Mouse (Mus musculus) limb, embryonic 12.5 days (tissue): ENCODE measurements around the gene Zcchc10. TPM values are rescaled to one million over a fixed set of nuclear protein-coding genes. Genes with fewer than 3 reads are reported as not detected.
"Not testable (repeated sequence)": the region's sequence is repeated elsewhere in the genome, so short reads cannot be mapped to it uniquely, and the experiment has no call there.

Experiments used
- ATAC-seq: fragments of 200-750 bp; cut with Nextera tagmentation; 2 replicates; pipeline ENCODE4 v1.8.0; 2017; ENCODE audit warnings: low read depth, moderate TSS enrichment; ENCODE audit not compliant: insufficient number of reproducible peaks, insufficient read depth, low FRiP score, low TSS enrichment
- H3K27ac ChIP-seq: fragments of 300-500 bp; sonication (generic); 2 replicates; pipeline ENCODE4 v1.5.1; 2016; ENCODE audit warnings: mild to moderate bottlenecking, moderate library complexity
- H3K27me3 ChIP-seq: fragments of 300-500 bp; sonication (generic); 2 replicates; pipeline ENCODE4 v1.6.1; 2016; ENCODE audit warnings: mild to moderate bottlenecking, moderate library complexity
- H3K36me3 ChIP-seq: fragments of 300-500 bp; sonication (generic); 2 replicates; pipeline ENCODE4 v1.6.1; 2016; ENCODE audit warnings: mild to moderate bottlenecking, moderate library complexity
- H3K4me1 ChIP-seq: fragments of 300-500 bp; sonication (generic); replicated peaks from 2 replicates; pipeline ENCODE4 v1.6.1; 2016
- H3K4me2 ChIP-seq: fragments of 300-500 bp; sonication (generic); 2 replicates; pipeline ENCODE4 v1.6.1; 2016; ENCODE audit warnings: mild to moderate bottlenecking, moderate library complexity
- H3K4me3 ChIP-seq: fragments of 300-500 bp; sonication (generic); replicated peaks from 2 replicates; pipeline ENCODE4 v1.5.1; 2016; ENCODE audit warnings: mild to moderate bottlenecking
- H3K9ac ChIP-seq: fragments of 300-500 bp; sonication (generic); replicated peaks from 2 replicates; pipeline ENCODE4 v1.6.1; 2016; ENCODE audit warnings: mild to moderate bottlenecking, moderate library complexity
- H3K9me3 ChIP-seq: fragments of 300-500 bp; sonication (generic); 2 replicates; pipeline ENCODE4 v1.6.1; 2016; ENCODE audit warnings: mild to moderate bottlenecking, moderate library complexity
- WGBS: fragments of 180-500 bp; shearing (Covaris S2); methylation state at CpG from one replicate; pipeline ENCODE4 v1.1.7; 2016; 5-methylcytosine and 5-hydroxymethylcytosine counted together
- polyA plus RNA-seq: library from polyadenylated mRNA; unstranded; fragments of >200 nt; fragmentation: Nextera tagmentation; extraction: Ambion mirVana; gene quantifications from 2 replicates; pipeline ENCODE4 v1.2.1, GENCODE M21; 2016

The Zcchc10 gene
- polyA plus RNA-seq = 21.0 and 22.5 TPM in 2 replicates

DNA sequence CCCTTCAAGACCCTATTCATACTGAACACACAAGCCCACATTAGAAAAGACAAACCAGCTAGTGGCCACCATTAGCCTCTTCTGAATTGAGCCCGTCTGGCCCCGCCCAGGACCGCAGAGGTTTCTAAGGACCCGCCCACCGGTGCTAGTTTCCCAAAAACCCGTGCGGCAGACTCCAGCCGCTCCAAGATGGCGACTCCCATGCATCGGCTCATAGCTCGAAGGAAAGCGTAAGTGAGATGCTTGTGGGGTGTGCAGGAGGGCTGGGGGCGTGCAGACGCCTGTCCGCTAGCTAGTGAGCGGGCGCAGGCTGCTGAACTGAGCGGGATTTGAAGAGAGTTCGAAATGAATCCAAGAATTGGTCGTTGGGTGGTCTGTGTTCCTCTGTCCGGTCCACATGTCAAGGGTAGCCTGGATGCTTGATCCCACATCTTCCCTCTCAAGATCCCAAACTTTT, at the start of gene Zcchc10:
Gene Zcchc10 (plus strand): TSS at position 168 of the 457 bp plus-strand sequence.
- Histone ChIP-seq H3K4me2 (peak within 1 kb of the TSS; percentile 75), H3K4me1 (peaks cover 9% of the 10 kb centered on the region), H3K36me3 (peaks cover 26% of the 10 kb centered on the region), H3K4me3 (peak within 1 kb of the TSS; percentile 74), H3K27ac (peak within 1 kb of the TSS; percentile 81), H3K27me3 (no peaks in the 10 kb centered on the region), H3K9ac (peak within 1 kb of the TSS; percentile 84), H3K9me3 (no peaks in the 10 kb centered on the region)
- WGBS = under 1% methylated on average over 21 of the region's 21 CpGs
- ATAC-seq = peak; percentile 91

DNA sequence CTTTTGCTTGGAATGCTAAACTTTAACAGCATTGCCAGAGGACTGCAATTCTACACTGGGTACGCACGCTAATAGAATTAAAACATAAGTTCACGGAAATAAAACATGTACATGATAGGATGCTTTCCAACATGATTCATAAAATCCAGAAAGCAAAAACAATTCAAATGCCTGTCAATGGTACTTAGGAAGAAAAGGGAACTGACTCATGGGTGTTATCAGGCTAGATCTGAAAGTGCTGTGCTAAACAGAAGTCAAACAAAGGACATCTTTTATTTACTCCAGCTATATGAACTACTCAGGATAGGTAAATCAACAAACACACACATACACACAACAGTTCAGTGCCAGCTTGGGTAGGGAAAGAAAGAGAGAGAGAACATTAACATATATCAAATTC, 49.1 kb upstream of the Zcchc10 start:
- no peaks in the 10 kb centered on the region for H3K9me3 ChIP-seq
- 96% methylated on average over 3 of the region's 3 CpGs for WGBS
- no peak for ATAC-seq
- H3K9ac ChIP-seq = no peak overlapping the region
- H3K4me2 ChIP-seq = no peak overlapping the region
- H3K27me3 ChIP-seq = no peaks in the 10 kb centered on the region
- no peaks in the 10 kb centered on the region for H3K4me1 ChIP-seq
- no peak overlapping the region for H3K27ac ChIP-seq
- no peak overlapping the region for H3K4me3 ChIP-seq
- peaks cover 85% of the 10 kb centered on the region for H3K36me3 ChIP-seq

GRCm38 (mm10) chr11:53278411-53278810, 46.1 kb upstream of the Zcchc10 start:
- no peak overlapping the region for H3K9ac ChIP-seq
- no peak overlapping the region for H3K27ac ChIP-seq
- no peaks in the 10 kb centered on the region for H3K27me3 ChIP-seq
- no peak overlapping the region for H3K4me2 ChIP-seq
- no peak overlapping the region for H3K4me3 ChIP-seq
- H3K36me3 ChIP-seq = peaks cover 83% of the 10 kb centered on the region
- no peaks in the 10 kb centered on the region for H3K4me1 ChIP-seq
- WGBS = 93% methylated on average over 4 of the region's 4 CpGs
- no peaks in the 10 kb centered on the region for H3K9me3 ChIP-seq
- no peak for ATAC-seq

DNA sequence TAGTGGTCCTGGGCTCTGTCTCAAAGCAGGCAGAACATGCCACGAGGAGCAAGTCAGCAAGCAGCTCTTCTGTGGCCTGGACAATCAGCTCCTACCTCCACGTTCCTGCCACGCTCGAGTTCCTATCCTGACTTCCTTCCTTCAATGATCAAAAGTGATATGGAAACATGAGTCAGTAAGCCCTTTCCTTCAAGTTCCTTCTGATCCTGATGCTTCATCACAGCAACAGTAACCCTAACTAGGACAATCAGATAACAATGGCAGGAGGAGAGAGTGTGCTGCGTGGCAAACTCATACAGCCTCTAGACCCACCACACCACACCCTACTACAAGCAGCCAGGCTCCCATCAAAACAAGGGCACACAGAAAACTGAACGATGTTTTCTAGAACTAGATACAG, 38.6 kb upstream of the Zcchc10 start:
- Histone ChIP-seq H3K9ac (no peak overlapping the region), H3K27ac (no peak overlapping the region), H3K4me1 (no peaks in the 10 kb centered on the region), H3K4me3 (no peak overlapping the region), H3K27me3 (no peaks in the 10 kb centered on the region), H3K36me3 (peaks cover 96% of the 10 kb centered on the region), H3K9me3 (no peaks in the 10 kb centered on the region), H3K4me2 (no peak overlapping the region)
- no peak for ATAC-seq
- WGBS = 92% methylated on average over 6 of the region's 6 CpGs

DNA sequence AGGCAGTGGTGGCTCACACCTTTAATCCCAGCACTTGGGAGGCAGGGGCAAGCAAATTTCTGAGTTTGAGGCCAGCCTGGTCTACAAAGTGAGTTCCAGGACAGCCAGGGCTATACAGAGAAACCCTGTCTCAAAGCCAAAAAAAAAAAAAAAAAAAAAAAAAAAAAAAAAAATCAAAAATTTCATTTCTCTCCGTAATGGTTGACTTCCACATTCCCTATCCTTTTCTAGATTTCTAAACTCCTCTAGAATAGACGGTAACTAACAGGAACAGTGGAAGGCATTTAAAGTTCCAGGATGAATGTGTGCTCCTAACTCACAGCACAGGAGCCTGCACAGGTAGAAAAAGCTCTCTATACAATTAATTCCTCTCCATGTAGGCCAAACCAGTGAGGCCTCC, 34.3 kb upstream of the Zcchc10 start:
- H3K4me1 ChIP-seq, H3K9ac ChIP-seq, ATAC-seq, H3K27me3 ChIP-seq, H3K9me3 ChIP-seq, H3K4me3 ChIP-seq, H3K27ac ChIP-seq, H3K4me2 ChIP-seq: not testable (repeated sequence)
- peaks cover 86% of the 10 kb centered on the region for H3K36me3 ChIP-seq
- 87% methylated on average over 2 of the region's 2 CpGs for WGBS

DNA sequence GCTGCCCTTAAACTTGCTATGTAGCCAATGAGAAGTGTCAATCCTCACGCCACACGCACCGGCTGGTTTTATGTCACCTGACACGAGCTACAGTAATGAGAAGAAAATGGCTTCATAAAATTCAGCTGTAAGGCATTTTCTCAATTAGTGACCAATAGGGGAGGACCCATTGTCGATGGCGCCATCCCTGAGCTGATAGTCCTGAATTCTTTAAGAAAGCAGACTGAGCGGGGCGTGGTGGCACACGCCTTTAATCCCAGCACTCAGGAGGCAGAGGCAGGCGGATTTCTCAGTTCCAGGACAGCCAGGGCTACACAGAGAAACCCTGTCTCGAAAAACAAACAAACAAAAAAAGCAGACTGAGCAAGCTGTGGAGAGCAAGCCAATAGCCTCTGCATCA, 33.6 kb upstream of the Zcchc10 start:
- H3K27ac ChIP-seq = no peak overlapping the region
- WGBS = 90% methylated on average over 11 of the region's 11 CpGs
- H3K36me3 ChIP-seq = peaks cover 79% of the 10 kb centered on the region
- no peaks in the 10 kb centered on the region for H3K4me1 ChIP-seq
- H3K4me2 ChIP-seq = no peak overlapping the region
- ATAC-seq = no peak
- no peaks in the 10 kb centered on the region for H3K9me3 ChIP-seq
- H3K4me3 ChIP-seq = no peak overlapping the region
- H3K27me3 ChIP-seq = no peaks in the 10 kb centered on the region
- no peak overlapping the region for H3K9ac ChIP-seq

- no peak overlapping the region for H3K27ac ChIP-seq
- no peak overlapping the region for H3K9ac ChIP-seq
- peaks cover 50% of the 10 kb centered on the region for H3K36me3 ChIP-seq
- peaks cover 16% of the 10 kb centered on the region for H3K4me1 ChIP-seq
- ATAC-seq = no peak
- H3K27me3 ChIP-seq = no peaks in the 10 kb centered on the region
- H3K4me3 ChIP-seq = no peak overlapping the region
- WGBS = 94% methylated on average over 5 of the region's 5 CpGs
- H3K4me2 ChIP-seq = no peak overlapping the region
- H3K9me3 ChIP-seq = no peaks in the 10 kb centered on the region
Measured at GRCm38 (mm10) chr11:53294441-53294840, 30.0 kb upstream of the Zcchc10 start.

- Histone ChIP-seq H3K4me3 (no peak overlapping the region), H3K27me3 (no peaks in the 10 kb centered on the region), H3K36me3 (peaks cover 27% of the 10 kb centered on the region), H3K4me2 (no peak overlapping the region), H3K4me1 (peaks cover 22% of the 10 kb centered on the region), H3K9ac (no peak overlapping the region), H3K27ac (no peak overlapping the region), H3K9me3 (no peaks in the 10 kb centered on the region)
- ATAC-seq = no peak
- 75% methylated on average over 4 of the region's 4 CpGs for WGBS
Measured at GRCm38 (mm10) chr11:53296880-53297279, 27.6 kb upstream of the Zcchc10 start.

DNA sequence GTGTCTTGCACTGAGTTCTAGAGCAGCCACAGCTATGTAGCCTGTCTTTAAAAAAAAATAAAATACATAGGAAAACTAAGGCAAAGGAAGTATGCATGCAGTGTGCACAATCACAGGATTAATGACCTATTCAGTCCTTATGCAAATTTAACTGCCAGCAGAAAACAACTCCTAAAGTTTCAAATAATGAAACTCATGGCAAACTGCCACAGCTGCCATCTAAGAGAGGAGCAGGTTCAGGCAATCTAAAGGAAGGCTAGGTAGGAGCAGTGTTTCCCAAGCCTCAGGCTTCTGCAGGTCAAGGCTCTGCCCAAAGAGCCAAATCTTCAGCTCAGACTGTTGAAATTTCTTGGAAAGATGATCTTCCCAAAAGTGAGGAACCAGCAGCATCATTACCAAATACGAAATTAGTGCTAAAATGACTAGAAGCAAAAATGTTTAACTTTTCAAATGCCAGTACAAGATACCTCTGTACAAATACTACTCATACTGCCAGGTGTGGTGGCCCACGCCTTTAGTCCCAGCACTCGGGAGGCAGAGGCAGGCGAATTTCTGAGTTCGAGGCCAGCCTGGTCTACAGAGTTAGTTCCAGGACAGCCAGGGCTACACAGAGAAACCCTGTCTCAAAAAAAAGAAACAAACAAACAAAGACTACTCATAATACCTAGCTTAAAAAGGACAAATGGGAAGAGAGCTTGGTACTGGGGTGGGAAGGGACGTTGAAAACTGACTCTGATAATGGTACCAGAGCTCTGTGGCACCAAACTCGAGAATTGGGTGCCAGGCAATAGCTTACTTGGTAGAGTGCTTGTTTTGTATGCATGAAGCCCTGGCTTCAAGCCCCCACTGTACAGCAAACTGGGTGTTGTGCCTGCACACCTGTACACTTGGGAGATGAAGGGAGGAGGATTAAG, 26.3 kb upstream of the Zcchc10 start:
- H3K4me1 ChIP-seq = peaks cover 22% of the 10 kb centered on the region
- no peak overlapping the region for H3K9ac ChIP-seq
- H3K9me3 ChIP-seq = no peaks in the 10 kb centered on the region
- WGBS = 85% methylated on average over 7 of the region's 7 CpGs
- H3K27me3 ChIP-seq = no peaks in the 10 kb centered on the region
- peaks cover 14% of the 10 kb centered on the region for H3K36me3 ChIP-seq
- H3K4me2 ChIP-seq = peak overlapping the region; percentile 73
- H3K4me3 ChIP-seq = peak overlapping the region; percentile 99
- ATAC-seq = no peak
- H3K27ac ChIP-seq = no peak overlapping the region

- Histone ChIP-seq H3K4me2 (peak overlapping the region; percentile 73), H3K9ac (peak overlapping the region; percentile 98), H3K27me3 (no peaks in the 10 kb centered on the region), H3K36me3 (peaks cover 6% of the 10 kb centered on the region), H3K4me1 (peaks cover 22% of the 10 kb centered on the region), H3K4me3 (peak overlapping the region; percentile 99), H3K9me3 (no peaks in the 10 kb centered on the region), H3K27ac (peak overlapping the region; percentile 96)
- ATAC-seq = peak; percentile 69
- WGBS = under 1% methylated on average over 80 of the region's 80 CpGs
Measured at GRCm38 (mm10) chr11:53299551-53300329, 24.7 kb upstream of the Zcchc10 start.
